Mouse (Mus musculus): ENCODE measurements around the gene Gm10486.
"Not testable (repeated sequence)": the region's sequence is repeated elsewhere in the genome, so short reads cannot be mapped to it uniquely, and the experiment has no call there.

- not testable (repeated sequence) for TF ChIP-seq CTCF (IDR thresholded peaks at IDR 0.05; ENCODE audit: low read depth, low read length); POLR2A (IDR thresholded peaks at IDR 0.05; ENCODE audit: extremely low read depth, insufficient read depth, low read length)
These were observed at the start of gene Gm10486 for GRCm38 (mm10) chrX:35067084-35067483.
